Comparison of ENCODE assay signal across 14 mouse cellular contexts in the genomic region with DNA sequence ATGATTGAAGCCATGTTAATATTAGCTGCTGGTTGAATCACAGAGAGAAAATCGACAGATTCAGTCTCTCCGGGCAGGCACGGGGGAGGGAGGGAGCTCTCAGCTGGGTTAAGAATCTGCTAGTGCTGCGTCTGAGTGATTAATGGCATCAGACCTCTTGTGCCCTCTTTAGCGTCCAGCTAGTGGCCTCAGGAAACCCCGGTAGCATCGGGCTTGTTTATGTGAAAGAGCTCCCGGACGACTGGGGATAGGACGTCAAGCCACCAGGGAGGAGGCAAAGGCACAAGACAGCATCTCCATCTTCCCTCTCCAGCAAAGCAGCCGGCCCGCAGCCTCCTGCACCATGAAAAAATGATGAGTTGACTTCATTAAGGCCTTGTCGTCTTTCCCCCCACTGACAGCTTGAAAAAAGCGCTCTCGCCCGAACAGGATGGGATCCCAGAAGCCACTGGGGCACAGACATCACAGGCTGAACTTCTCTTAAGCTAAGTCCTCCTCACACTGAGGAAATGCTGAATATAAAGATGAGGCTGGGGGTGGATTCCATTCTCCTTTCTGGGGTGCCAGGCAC.
DNase-seq lines count a peak whose midpoint lies in the region; ATAC-seq and TF ChIP-seq lines count a peak whose summit lies in the region.
"Had no signal": no experiment of that assay in that cellular context is flagged by ENCODE, and none has a peak within 500 bp of the region (broad histone marks: within the 10 kb centered on the region; RNA-seq: fewer than 3 reads in every experiment).

No protein-coding gene starts in this region.

- H3K27ac ChIP-seq in kidney, adult 2 months (ENCODE audit: insufficient read depth, low read depth, low read length): no peak overlapping the region
- H3K27ac ChIP-seq in hindbrain, postnatal 0 days: no peak overlapping the region
- no peak overlapping the region for H3K27ac ChIP-seq in forebrain, embryonic 11.5 days (ENCODE audit: low read depth, low read length)
- H3K27ac ChIP-seq: limb, embryonic 13.5 days had no signal

- H3K4me2 ChIP-seq in hindbrain, postnatal 0 days (ENCODE audit: low read depth, low read length): no peak overlapping the region
- H3K4me2 ChIP-seq in forebrain, embryonic 11.5 days (ENCODE audit: low read depth, low read length, severe bottlenecking): no peak overlapping the region
- H3K4me2 ChIP-seq: limb, embryonic 13.5 days had no signal

- TF ChIP-seq POLR2A in kidney, adult 2 months (IDR thresholded peaks at IDR 0.05; ENCODE audit: low read depth, low read length): no peak

- H3K9me3 ChIP-seq in hindbrain, postnatal 0 days (ENCODE audit: low read length): no peaks in the 10 kb centered on the region
- H3K9me3 ChIP-seq in forebrain, embryonic 11.5 days (ENCODE audit: control insufficient read depth, low read length): no peaks in the 10 kb centered on the region
- H3K9me3 ChIP-seq: limb, embryonic 13.5 days had no signal

- no peak for ATAC-seq in hindbrain, postnatal 0 days
- ATAC-seq in forebrain, embryonic 11.5 days (replicated peaks; ENCODE audit: low FRiP score): no peak

- H3K9ac ChIP-seq in hindbrain, postnatal 0 days (replicated peaks; ENCODE audit: low read length): no peak overlapping the region
- H3K9ac ChIP-seq in forebrain, embryonic 11.5 days (ENCODE audit: low read length): no peak overlapping the region
- H3K9ac ChIP-seq: limb, embryonic 13.5 days had no signal

- no peak overlapping the region for H3K4me3 ChIP-seq in kidney, adult 2 months (ENCODE audit: insufficient read depth, low read depth, low read length)
- H3K4me3 ChIP-seq in hindbrain, postnatal 0 days (ENCODE audit: low read length): no peak overlapping the region
- H3K4me3 ChIP-seq in forebrain, embryonic 11.5 days (ENCODE audit: low read depth, low read length): no peak overlapping the region
- H3K4me3 ChIP-seq: limb, embryonic 13.5 days had no signal

- 13% methylated on average over 16 of the region's 16 CpGs for WGBS in kidney, adult 2 months
- WGBS in hindbrain, postnatal 0 days: 42% methylated on average over 16 of the region's 16 CpGs
- 69% methylated on average over 16 of the region's 16 CpGs for WGBS in forebrain, embryonic 11.5 days

- DNase-seq in kidney, postnatal 14 days: peak; percentile 15
- no peak for DNase-seq in kidney, adult 2 months
- peak; percentile 26 for DNase-seq in embryo, embryonic 9.5 days (ENCODE audit: extremely low spot score)
- peak; percentile 8 for DNase-seq in hindbrain, postnatal 0 days (ENCODE audit: low spot score)
- DNase-seq in retina, embryonic 14.5 days (ENCODE audit: low spot score): peak; percentile 30
- no peak for DNase-seq in forebrain, embryonic 11.5 days (ENCODE audit: low spot score)
- DNase-seq in thymus, postnatal 0 days (ENCODE audit: low spot score): no peak
- DNase-seq: cerebellum, adult 8-10 months; heart, adult 11 months; heart, postnatal 14 days; kidney, adult 9 months; layer of hippocampus, postnatal 36 days; right cerebral cortex, postnatal 14 days had no signal

- no peaks in the 10 kb centered on the region for H3K4me1 ChIP-seq in kidney, adult 2 months (ENCODE audit: control insufficient read depth, insufficient read depth, low read length)
- no peaks in the 10 kb centered on the region for H3K4me1 ChIP-seq in hindbrain, postnatal 0 days (ENCODE audit: insufficient read depth, low read length)
- H3K4me1 ChIP-seq in forebrain, embryonic 11.5 days (replicated peaks; ENCODE audit: control insufficient read depth, insufficient read depth, low read length): no peaks in the 10 kb centered on the region

- no peaks in the 10 kb centered on the region for H3K27me3 ChIP-seq in kidney, adult 2 months (replicated peaks; ENCODE audit: control insufficient read depth, insufficient read depth, low read length)
- no peaks in the 10 kb centered on the region for H3K27me3 ChIP-seq in hindbrain, postnatal 0 days (ENCODE audit: insufficient read depth, low read length)
- no peaks in the 10 kb centered on the region for H3K27me3 ChIP-seq in forebrain, embryonic 11.5 days (ENCODE audit: control insufficient read depth, insufficient read depth, low read length)
- H3K27me3 ChIP-seq: limb, embryonic 13.5 days had no signal

- H3K36me3 ChIP-seq in kidney, adult 2 months (ENCODE audit: control insufficient read depth, insufficient read depth, low read length): no peaks in the 10 kb centered on the region
- H3K36me3 ChIP-seq in hindbrain, postnatal 0 days (ENCODE audit: insufficient read depth, low read length): no peaks in the 10 kb centered on the region
- H3K36me3 ChIP-seq in forebrain, embryonic 11.5 days (ENCODE audit: control insufficient read depth, insufficient read depth, low read length): no peaks in the 10 kb centered on the region
- H3K36me3 ChIP-seq: limb, embryonic 13.5 days had no signal

- TF ChIP-seq CTCF in kidney, adult 2 months (conservative IDR thresholded peaks at IDR 0.05; ENCODE audit: insufficient read depth, insufficient read length, low read depth, low read length): no peak
- TF ChIP-seq CTCF in hindbrain, postnatal 0 days (IDR thresholded peaks at IDR 0.05; ENCODE audit: low read depth): no peak

Comparison
In these comparisons a context has a peak if more than half of its experiments do, and no peak if none do; other contexts are left out.
1. DNase-seq: peak in kidney, postnatal 14 days (single experiment), embryo, embryonic 9.5 days (single experiment), hindbrain, postnatal 0 days (single experiment) and retina, embryonic 14.5 days (single experiment); none in kidney, adult 2 months (single experiment), forebrain, embryonic 11.5 days (single experiment) and thymus, postnatal 0 days (single experiment).